Comparison of ENCODE assay signal across 13 mouse cellular contexts in genomic region chr6:56920222-56921092, GRCm38 (mm10). TPM values are rescaled to one million over a fixed set of nuclear protein-coding genes. Genes with fewer than 3 reads are reported as not detected.
A peak's percentile ranks its signal among the peaks of the same experiment; 100 is the strongest.
DNase-seq lines count a peak whose midpoint lies in the region; ATAC-seq and TF ChIP-seq lines count a peak whose summit lies in the region.
"Had no signal": no experiment of that assay in that cellular context is flagged by ENCODE, and none has a peak within 500 bp of the region (broad histone marks: within the 10 kb centered on the region; RNA-seq: fewer than 3 reads in every experiment).

No protein-coding gene starts in this region.

- 20% methylated on average over 12 of the region's 12 CpGs for WGBS in small intestine, adult 2 months

- peak; percentile 28 for DNase-seq in kidney, postnatal 10 days
- no peak for DNase-seq in right cerebral cortex, postnatal 36 days (ENCODE audit: low spot score in 2 of 2)
- no peak for DNase-seq in urinary bladder, postnatal 4 days (ENCODE audit: low spot score in 2 of 2)
- DNase-seq: cerebellum, adult 8-10 months had no signal

- H3K4me1 ChIP-seq in megakaryocyte, embryonic 14.5 days: peaks cover 60% of the 10 kb centered on the region
- peaks cover 23% of the 10 kb centered on the region for H3K4me1 ChIP-seq in small intestine, adult 2 months (ENCODE audit: control insufficient read depth, insufficient read depth, insufficient read length, low read length)

- no peaks in the 10 kb centered on the region for H3K27me3 ChIP-seq in megakaryocyte, embryonic 14.5 days (replicated peaks)
- no peaks in the 10 kb centered on the region for H3K27me3 ChIP-seq in small intestine, adult 2 months (ENCODE audit: control insufficient read depth, insufficient read depth, low read length)
- H3K27me3 ChIP-seq: embryonic facial prominence, embryonic 15.5 days had no signal

- H3K36me3 ChIP-seq in megakaryocyte, embryonic 14.5 days (replicated peaks; ENCODE audit: low read length): peaks cover 39% of the 10 kb centered on the region
- H3K36me3 ChIP-seq in small intestine, adult 2 months (ENCODE audit: control insufficient read depth, insufficient read depth, low read length): no peaks in the 10 kb centered on the region
- H3K36me3 ChIP-seq: embryonic facial prominence, embryonic 15.5 days had no signal

- H3K9me3 ChIP-seq in megakaryocyte, embryonic 14.5 days: peaks cover 2% of the 10 kb centered on the region; the same call in 1 of the 2 replicates
- H3K9me3 ChIP-seq: embryonic facial prominence, embryonic 15.5 days had no signal

- peak overlapping the region; percentile 97 for H3K4me3 ChIP-seq in megakaryocyte, embryonic 14.5 days (replicated peaks)
- H3K4me3 ChIP-seq in small intestine, adult 2 months (ENCODE audit: low read depth, low read length): no peak overlapping the region
- H3K4me3 ChIP-seq: embryonic facial prominence, embryonic 15.5 days; myocyte had no signal

- ATAC-seq in megakaryocyte, adult 5-6 weeks (ENCODE audit: poor library complexity, severe bottlenecking): no peak
- peak; percentile 15; the same call in 1 of the 2 replicates for ATAC-seq in common myeloid progenitor, adult 5-6 weeks (replicated peaks; ENCODE audit: low read depth, poor library complexity, severe bottlenecking)

- TF ChIP-seq CTCF in small intestine, adult 2 months (IDR thresholded peaks at IDR 0.05; ENCODE audit: extremely low read depth, insufficient read length, insufficient replicate concordance, low read depth, low read length): no peak

- no peak for TF ChIP-seq POLR2A in small intestine, adult 2 months (IDR thresholded peaks at IDR 0.05; ENCODE audit: low read depth, low read length)

- peak overlapping the region; percentile 70 for H3K27ac ChIP-seq in small intestine, adult 2 months (ENCODE audit: insufficient read depth, low read depth, low read length)
- H3K27ac ChIP-seq: embryonic facial prominence, embryonic 15.5 days had no signal

RNA-seq across cellular contexts. Expression of gene Nt5c3, which starts 3.3 kb away (rescaled TPM):
- 96.8 and 108 TPM in 2 replicates for polyA plus RNA-seq in megakaryocyte, embryonic 14.5 days (2012; ENCODE audit: insufficient read depth, low replicate concordance)
- total RNA-seq in megakaryocyte, adult 5-6 weeks (2015): 64.6 and 71.0 TPM in 2 replicates
- 36.6 TPM in 2 replicates for total RNA-seq in megakaryocyte, adult 5-6 weeks (2017)
- 91.8 and 99.7 TPM in 2 replicates for total RNA-seq in common myeloid progenitor, adult 5-6 weeks (2017)
- polyA plus RNA-seq in small intestine, adult 2 months (2012; rRNA removed): 2.3 and 3.6 TPM in 2 replicates

RNA-seq across cellular contexts. Expression of gene Vmn1r4, which starts 3.4 kb away (rescaled TPM):
- not detected in 2 replicates for polyA plus RNA-seq in megakaryocyte, embryonic 14.5 days (2012; ENCODE audit: insufficient read depth, low replicate concordance)
- total RNA-seq in megakaryocyte, adult 5-6 weeks (2015): 0.47 TPM in 1 of 2 replicates, not detected in the other
- 0.07 TPM in 1 of 2 replicates, not detected in the other for total RNA-seq in megakaryocyte, adult 5-6 weeks (2017)
- total RNA-seq in common myeloid progenitor, adult 5-6 weeks (2017): 1.4 and 1.7 TPM in 2 replicates
- polyA plus RNA-seq in small intestine, adult 2 months (2012; rRNA removed): not detected in 2 replicates

RNA-seq across cellular contexts. Expression of gene Vmn1r5, which starts 49.6 kb away (rescaled TPM):
- polyA plus RNA-seq in megakaryocyte, embryonic 14.5 days (2012; ENCODE audit: insufficient read depth, low replicate concordance): not detected in 2 replicates
- total RNA-seq in megakaryocyte, adult 5-6 weeks (2015): not detected in 2 replicates
- not detected in 2 replicates for total RNA-seq in megakaryocyte, adult 5-6 weeks (2017)
- total RNA-seq in common myeloid progenitor, adult 5-6 weeks (2017): not detected in 2 replicates
- polyA plus RNA-seq in small intestine, adult 2 months (2012; rRNA removed): not detected in 2 replicates
- total RNA-seq: gastrocnemius, adult 18-20 months; left cerebral cortex, adult 8-10 months had no signal
- polyA plus RNA-seq: embryonic facial prominence, embryonic 15.5 days; myocyte; stomach, embryonic 16.5 days had no signal
